Mouse (Mus musculus) kidney, embryonic 15.5 days (tissue): ENCODE results near the gene Krit1. TPM values are rescaled to one million over a fixed set of nuclear protein-coding genes. Genes with fewer than 3 reads are reported as not detected.
"Not testable (repeated sequence)": the region's sequence is repeated elsewhere in the genome, so short reads cannot be mapped to it uniquely, and the experiment has no call there.

Source experiments
- ATAC-seq: fragments of 200-750 bp; cut with Nextera tagmentation; replicated peaks from 2 replicates; pipeline ENCODE4 v1.8.0; 2017; ENCODE audit warnings: moderate TSS enrichment; ENCODE audit not compliant: low FRiP score
- H3K27ac ChIP-seq: fragments of 300-500 bp; sonication (generic); 2 replicates; pipeline ENCODE4 v1.5.1; 2015; ENCODE audit warnings: mild to moderate bottlenecking, inconsistent platforms
- H3K27me3 ChIP-seq: fragments of 300-500 bp; sonication (generic); 2 replicates; pipeline ENCODE4 v1.6.1; 2015; ENCODE audit warnings: inconsistent platforms
- H3K36me3 ChIP-seq: fragments of 300-500 bp; sonication (generic); 2 replicates; pipeline ENCODE4 v1.6.1; 2015; ENCODE audit warnings: inconsistent platforms
- H3K4me1 ChIP-seq: fragments of 300-500 bp; sonication (generic); 2 replicates; pipeline ENCODE4 v1.6.1; 2015; ENCODE audit warnings: inconsistent platforms
- H3K4me2 ChIP-seq: fragments of 300-500 bp; sonication (generic); 2 replicates; pipeline ENCODE4 v1.6.1; 2015; ENCODE audit warnings: moderate library complexity, mild to moderate bottlenecking, inconsistent platforms
- H3K4me3 ChIP-seq: fragments of 300-500 bp; sonication (generic); replicated peaks from 2 replicates; pipeline ENCODE4 v1.5.1; 2015; ENCODE audit warnings: mild to moderate bottlenecking, inconsistent platforms
- H3K9ac ChIP-seq: fragments of 300-500 bp; sonication (generic); 2 replicates; pipeline ENCODE4 v1.6.1; 2015; ENCODE audit warnings: mild to moderate bottlenecking, inconsistent platforms
- H3K9me3 ChIP-seq: fragments of 300-500 bp; sonication (generic); replicated peaks from 2 replicates; pipeline ENCODE4 v1.6.1; 2016; ENCODE audit warnings: inconsistent platforms
- WGBS: fragments of 180-500 bp; shearing (Covaris S2); methylation state at CpG from one replicate; pipeline ENCODE4 v1.1.7; 2015; ENCODE audit warnings: mixed read lengths; 5-methylcytosine and 5-hydroxymethylcytosine counted together
- polyA plus RNA-seq: library from polyadenylated mRNA; unstranded; fragments of >200 nt; fragmentation: Nextera tagmentation; extraction: Ambion mirVana; gene quantifications from 2 replicates; pipeline ENCODE4 v1.2.1, GENCODE M21; 2015

The Krit1 gene
- polyA plus RNA-seq = 47.6 and 48.8 TPM in 2 replicates

- Histone ChIP-seq H3K9ac (peak within 1 kb of the TSS; percentile 85), H3K27ac (peak within 1 kb of the TSS; percentile 93), H3K4me3 (peak within 1 kb of the TSS; percentile 77), H3K36me3 (peaks cover 9% of the 10 kb centered on the region; the same call in 1 of the 2 replicates), H3K9me3 (no peaks in the 10 kb centered on the region), H3K4me2 (peak within 1 kb of the TSS; percentile 70), H3K27me3 (no peaks in the 10 kb centered on the region), H3K4me1 (peaks cover 13% of the 10 kb centered on the region; the same call in 1 of the 2 replicates)
- ATAC-seq = peak; percentile 97
- WGBS = under 1% methylated on average over 101 of the region's 109 CpGs
Observed at GRCm38 (mm10) chr5:3802433-3803291, at the start of gene Krit1, which contains the start of gene Ankib1. Gene Krit1 (plus strand): TSS chr5:3803184. Gene Ankib1 (minus strand): TSS chr5:3802925.

GRCm38 (mm10) chr5:3771512-3771911 lies 31.5 kb upstream of the Krit1 start:
- no peak for ATAC-seq

GRCm38 (mm10) chr5:3772017-3772416 lies 31.0 kb upstream of the Krit1 start:
- no peak overlapping the region for H3K4me3 ChIP-seq
- H3K4me2 ChIP-seq = no peak overlapping the region
- no peaks in the 10 kb centered on the region for H3K4me1 ChIP-seq
- no peaks in the 10 kb centered on the region for H3K9me3 ChIP-seq
- 76% methylated on average over 3 of the region's 3 CpGs for WGBS
- H3K9ac ChIP-seq = no peak overlapping the region
- ATAC-seq = no peak
- H3K36me3 ChIP-seq = peaks cover 8% of the 10 kb centered on the region
- H3K27me3 ChIP-seq = no peaks in the 10 kb centered on the region
- no peak overlapping the region for H3K27ac ChIP-seq

More at GRCm38 (mm10) chr5:3771512-3771911, 31.5 kb upstream of the Krit1 start:
- Histone ChIP-seq H3K27me3 (no peaks in the 10 kb centered on the region), H3K27ac (no peak overlapping the region), H3K36me3 (peaks cover 13% of the 10 kb centered on the region), H3K4me2 (no peak overlapping the region), H3K9me3 (no peaks in the 10 kb centered on the region), H3K9ac (no peak overlapping the region), H3K4me1 (no peaks in the 10 kb centered on the region), H3K4me3 (no peak overlapping the region)
- 82% methylated on average over 3 of the region's 3 CpGs for WGBS

- no peaks in the 10 kb centered on the region for H3K4me1 ChIP-seq
- H3K27me3 ChIP-seq = no peaks in the 10 kb centered on the region
- ATAC-seq = no peak
- H3K9me3 ChIP-seq = no peaks in the 10 kb centered on the region
- H3K27ac ChIP-seq = no peak overlapping the region
- H3K4me2 ChIP-seq = no peak overlapping the region
- no peak overlapping the region for H3K4me3 ChIP-seq
- H3K36me3 ChIP-seq = no peaks in the 10 kb centered on the region
- H3K9ac ChIP-seq = no peak overlapping the region
Observed at GRCm38 (mm10) chr5:3782670-3783069, 20.3 kb upstream of the Krit1 start.

GRCm38 (mm10) chr5:3783947-3784681 lies 18.9 kb upstream of the Krit1 start:
- 90% methylated on average over 2 of the region's 2 CpGs for WGBS
- no peak for ATAC-seq
- H3K36me3 ChIP-seq = no peaks in the 10 kb centered on the region

DNA sequence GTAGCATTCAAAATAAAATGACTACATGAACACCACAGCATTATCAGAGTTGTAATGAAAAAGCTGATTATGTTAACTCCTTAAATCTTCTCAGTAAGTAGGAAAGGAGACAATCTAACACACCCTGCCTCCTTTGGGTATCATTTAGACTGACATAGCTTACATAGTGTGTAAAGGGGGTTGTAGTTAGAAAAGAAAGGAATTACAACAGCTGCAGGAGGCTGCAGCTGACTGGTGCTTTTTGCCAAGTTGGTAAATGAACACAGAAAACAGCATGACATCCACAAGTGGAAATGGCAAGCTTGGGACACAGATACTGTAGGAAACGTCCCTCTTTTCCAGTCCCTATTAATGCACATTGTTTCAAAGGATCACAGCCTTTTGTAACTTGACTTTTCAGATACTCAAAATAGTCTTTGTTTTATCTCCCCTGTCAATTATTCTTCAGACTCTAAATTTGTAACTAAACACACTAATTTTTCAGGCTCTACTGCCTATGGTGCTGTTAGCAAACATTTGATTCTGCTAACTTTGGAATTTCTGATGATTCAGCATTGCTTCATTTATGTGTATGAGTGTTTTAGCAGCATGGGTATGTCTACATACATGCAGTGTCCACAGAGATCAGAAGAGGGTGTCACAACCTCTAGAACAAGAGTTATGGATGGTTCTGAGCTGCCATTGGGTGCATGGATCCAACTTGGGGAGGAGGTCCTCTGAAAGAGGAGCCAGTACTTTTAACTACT lies 18.1 kb upstream of the Krit1 start:
- Histone ChIP-seq H3K4me2 (no peak overlapping the region), H3K4me1 (no peaks in the 10 kb centered on the region), H3K36me3 (no peaks in the 10 kb centered on the region), H3K27me3 (no peaks in the 10 kb centered on the region), H3K4me3 (no peak overlapping the region), H3K27ac (no peak overlapping the region), H3K9me3 (no peaks in the 10 kb centered on the region), H3K9ac (no peak overlapping the region)
- 73% methylated on average over 1 of the region's 1 CpGs for WGBS
- no peak for ATAC-seq

More at GRCm38 (mm10) chr5:3783947-3784681, 18.9 kb upstream of the Krit1 start:
- H3K27ac ChIP-seq = no peak overlapping the region
- H3K9me3 ChIP-seq = no peaks in the 10 kb centered on the region
- no peaks in the 10 kb centered on the region for H3K4me1 ChIP-seq
- H3K27me3 ChIP-seq = no peaks in the 10 kb centered on the region
- no peak overlapping the region for H3K4me2 ChIP-seq
- no peak overlapping the region for H3K4me3 ChIP-seq
- H3K9ac ChIP-seq = no peak overlapping the region

DNA sequence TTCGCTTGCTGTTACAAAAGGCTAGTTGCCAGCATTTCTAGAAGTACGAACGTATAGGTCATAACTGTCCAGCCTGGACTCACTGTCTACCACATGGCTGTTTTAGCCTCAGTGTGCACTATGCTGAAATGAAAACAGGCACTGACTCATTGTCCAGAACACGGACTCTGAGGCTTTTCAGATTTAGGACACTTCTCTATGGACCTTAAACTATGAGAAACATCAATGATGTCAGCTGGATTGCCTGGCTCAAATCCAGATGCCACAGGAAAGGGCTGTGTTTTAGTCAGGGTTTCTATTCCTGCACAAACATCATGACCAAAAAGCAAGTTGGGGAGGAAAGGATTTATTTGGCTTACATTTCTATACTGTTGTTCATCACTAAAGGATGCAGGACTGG lies 15.4 kb upstream of the Krit1 start:
- Histone ChIP-seq H3K9me3 (no peaks in the 10 kb centered on the region), H3K4me3 (no peak overlapping the region), H3K9ac (no peak overlapping the region), H3K27me3 (no peaks in the 10 kb centered on the region), H3K36me3 (no peaks in the 10 kb centered on the region), H3K4me2 (no peak overlapping the region), H3K27ac (no peak overlapping the region), H3K4me1 (no peaks in the 10 kb centered on the region)
- no peak for ATAC-seq
- 79% methylated on average over 4 of the region's 4 CpGs for WGBS

DNA sequence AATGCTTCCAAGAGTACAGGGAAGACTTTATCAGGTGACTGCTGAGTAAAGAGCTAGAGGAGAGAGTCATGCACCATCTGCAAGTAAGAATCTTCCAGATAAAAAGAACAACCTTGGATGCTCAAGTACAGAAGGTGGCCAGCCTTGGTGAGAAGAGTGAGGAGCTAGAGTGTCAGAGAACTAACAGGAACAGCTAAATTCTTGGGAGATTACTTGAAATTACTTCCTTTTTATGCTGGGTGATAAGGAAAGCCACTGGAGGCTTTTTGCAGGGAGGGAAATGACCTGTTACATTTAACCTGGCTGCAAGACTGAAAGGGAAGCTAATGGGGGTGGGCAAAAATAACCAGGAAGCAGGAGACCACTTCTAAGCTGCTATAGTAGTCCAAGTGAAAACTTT lies 11.9 kb upstream of the Krit1 start:
- Histone ChIP-seq H3K9me3 (no peaks in the 10 kb centered on the region), H3K4me1 (no peaks in the 10 kb centered on the region), H3K4me2 (no peak overlapping the region), H3K4me3 (no peak overlapping the region), H3K9ac (no peak overlapping the region), H3K27me3 (no peaks in the 10 kb centered on the region), H3K36me3 (no peaks in the 10 kb centered on the region), H3K27ac (no peak overlapping the region)
- ATAC-seq = no peak

- H3K9ac ChIP-seq, H3K9me3 ChIP-seq, H3K27me3 ChIP-seq, H3K36me3 ChIP-seq, H3K4me2 ChIP-seq, H3K4me3 ChIP-seq, H3K4me1 ChIP-seq, ATAC-seq, H3K27ac ChIP-seq: not testable (repeated sequence)
- WGBS = 92% methylated on average over 2 of the region's 2 CpGs
Observed at GRCm38 (mm10) chr5:3797101-3797500, 5.9 kb upstream of the Krit1 start.

- H3K4me2 ChIP-seq, ATAC-seq, H3K27me3 ChIP-seq, H3K27ac ChIP-seq, H3K36me3 ChIP-seq, H3K4me3 ChIP-seq, H3K9ac ChIP-seq, H3K4me1 ChIP-seq, H3K9me3 ChIP-seq: not testable (repeated sequence)
Observed at GRCm38 (mm10) chr5:3798656-3799055, 4.3 kb upstream of the Krit1 start.

DNA sequence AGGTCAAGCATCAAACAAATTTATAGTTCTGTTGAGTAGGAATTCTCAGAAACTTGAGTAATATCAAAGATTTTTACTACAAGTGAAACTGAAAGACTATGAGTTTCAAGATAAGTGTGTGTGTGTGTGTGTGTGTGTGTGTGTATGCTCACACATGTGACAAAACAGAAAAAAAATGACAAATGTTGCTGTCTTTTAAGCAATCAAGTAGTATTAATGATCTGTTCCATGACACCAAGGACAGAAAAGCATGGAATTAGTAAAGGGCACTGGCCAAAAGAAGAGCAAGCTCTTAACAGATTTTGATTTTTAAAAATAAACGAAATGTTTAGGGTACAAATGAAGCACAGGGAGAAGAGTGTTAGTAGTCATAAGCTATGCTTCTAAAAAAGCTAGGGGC lies 2.9 kb upstream of the Krit1 start:
- Histone ChIP-seq H3K27ac (no peak overlapping the region), H3K4me3 (no peak overlapping the region), H3K36me3 (0 out of 2 replicates have a peak, but pooled peaks cover 4% of the 10 kb centered on the region), H3K9me3 (no peaks in the 10 kb centered on the region), H3K4me1 (peaks cover 13% of the 10 kb centered on the region; the same call in 1 of the 2 replicates), H3K27me3 (no peaks in the 10 kb centered on the region), H3K9ac (no peak overlapping the region), H3K4me2 (no peak overlapping the region)
- WGBS = 83% methylated on average over 1 of the region's 1 CpGs
- no peak for ATAC-seq
